Mouse (Mus musculus) kidney, embryonic 15.5 days (tissue): ENCODE results near the gene Gm49355. TPM values are rescaled to one million over a fixed set of nuclear protein-coding genes. Genes with fewer than 3 reads are reported as not detected.
"Not testable (repeated sequence)": the region's sequence is repeated elsewhere in the genome, so short reads cannot be mapped to it uniquely, and the experiment has no call there.

Source experiments
- ATAC-seq: fragments of 200-750 bp; cut with Nextera tagmentation; replicated peaks from 2 replicates; pipeline ENCODE4 v1.8.0; 2017; ENCODE audit warnings: moderate TSS enrichment; ENCODE audit not compliant: low FRiP score
- H3K27ac ChIP-seq: fragments of 300-500 bp; sonication (generic); 2 replicates; pipeline ENCODE4 v1.5.1; 2015; ENCODE audit warnings: mild to moderate bottlenecking, inconsistent platforms
- H3K27me3 ChIP-seq: fragments of 300-500 bp; sonication (generic); 2 replicates; pipeline ENCODE4 v1.6.1; 2015; ENCODE audit warnings: inconsistent platforms
- H3K36me3 ChIP-seq: fragments of 300-500 bp; sonication (generic); 2 replicates; pipeline ENCODE4 v1.6.1; 2015; ENCODE audit warnings: inconsistent platforms
- H3K4me1 ChIP-seq: fragments of 300-500 bp; sonication (generic); 2 replicates; pipeline ENCODE4 v1.6.1; 2015; ENCODE audit warnings: inconsistent platforms
- H3K4me2 ChIP-seq: fragments of 300-500 bp; sonication (generic); 2 replicates; pipeline ENCODE4 v1.6.1; 2015; ENCODE audit warnings: moderate library complexity, mild to moderate bottlenecking, inconsistent platforms
- H3K4me3 ChIP-seq: fragments of 300-500 bp; sonication (generic); replicated peaks from 2 replicates; pipeline ENCODE4 v1.5.1; 2015; ENCODE audit warnings: mild to moderate bottlenecking, inconsistent platforms
- H3K9ac ChIP-seq: fragments of 300-500 bp; sonication (generic); 2 replicates; pipeline ENCODE4 v1.6.1; 2015; ENCODE audit warnings: mild to moderate bottlenecking, inconsistent platforms
- H3K9me3 ChIP-seq: fragments of 300-500 bp; sonication (generic); replicated peaks from 2 replicates; pipeline ENCODE4 v1.6.1; 2016; ENCODE audit warnings: inconsistent platforms
- WGBS: fragments of 180-500 bp; shearing (Covaris S2); methylation state at CpG from one replicate; pipeline ENCODE4 v1.1.7; 2015; ENCODE audit warnings: mixed read lengths; 5-methylcytosine and 5-hydroxymethylcytosine counted together
- polyA plus RNA-seq: library from polyadenylated mRNA; unstranded; fragments of >200 nt; fragmentation: Nextera tagmentation; extraction: Ambion mirVana; gene quantifications from 2 replicates; pipeline ENCODE4 v1.2.1, GENCODE M21; 2015

Gm49355 gene
- polyA plus RNA-seq = 0.10 and 0.18 TPM in 2 replicates

- ATAC-seq = peak; percentile 3; the same call in 1 of the 2 replicates
- Histone ChIP-seq H3K4me3 (peak within 1 kb of the TSS; percentile 76), H3K27me3 (peaks cover 6% of the 10 kb centered on the region; the same call in 1 of the 2 replicates), H3K9me3 (no peaks in the 10 kb centered on the region), H3K4me1 (0 out of 2 replicates have a peak, but pooled peaks cover 3% of the 10 kb centered on the region), H3K4me2 (peak within 1 kb of the TSS; percentile 68), H3K36me3 (no peaks in the 10 kb centered on the region; the same call in 1 of the 2 replicates), H3K27ac (peak within 1 kb of the TSS; percentile 97), H3K9ac (peak within 1 kb of the TSS; percentile 83)
- 80% methylated on average over 6 of the region's 6 CpGs for WGBS
These were observed at the start of gene Gm49355 for GRCm38 (mm10) chr14:12283641-12284040. TSS of gene Gm49355 (plus strand) at chr14:12283976.

DNA sequence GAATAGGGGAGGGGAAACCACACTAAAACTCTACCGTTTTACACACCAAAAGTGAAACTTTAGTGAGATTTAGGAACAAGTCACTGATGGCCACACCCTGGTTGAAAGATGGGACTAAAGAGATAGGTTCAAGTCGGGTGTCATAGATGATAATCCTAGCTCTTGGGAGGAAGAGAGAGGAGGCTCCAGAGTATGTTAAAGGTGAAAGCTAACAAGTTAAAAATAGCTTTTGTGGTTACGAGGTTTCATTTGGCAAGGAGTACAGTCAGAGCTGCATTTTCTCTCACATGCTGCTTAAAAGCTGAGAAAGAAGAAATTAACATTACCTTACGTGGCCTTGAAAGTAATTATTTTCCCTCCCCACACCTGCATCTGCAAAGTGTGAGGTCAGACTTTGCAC, 40.0 kb upstream of the Gm49355 start:
- Histone ChIP-seq H3K4me1 (no peaks in the 10 kb centered on the region), H3K9ac (no peak overlapping the region), H3K4me2 (no peak overlapping the region), H3K36me3 (peaks cover 8% of the 10 kb centered on the region; the same call in 1 of the 2 replicates), H3K4me3 (no peak overlapping the region), H3K27ac (no peak overlapping the region), H3K27me3 (no peaks in the 10 kb centered on the region), H3K9me3 (no peaks in the 10 kb centered on the region)
- 75% methylated on average over 4 of the region's 4 CpGs for WGBS
- ATAC-seq = no peak

DNA sequence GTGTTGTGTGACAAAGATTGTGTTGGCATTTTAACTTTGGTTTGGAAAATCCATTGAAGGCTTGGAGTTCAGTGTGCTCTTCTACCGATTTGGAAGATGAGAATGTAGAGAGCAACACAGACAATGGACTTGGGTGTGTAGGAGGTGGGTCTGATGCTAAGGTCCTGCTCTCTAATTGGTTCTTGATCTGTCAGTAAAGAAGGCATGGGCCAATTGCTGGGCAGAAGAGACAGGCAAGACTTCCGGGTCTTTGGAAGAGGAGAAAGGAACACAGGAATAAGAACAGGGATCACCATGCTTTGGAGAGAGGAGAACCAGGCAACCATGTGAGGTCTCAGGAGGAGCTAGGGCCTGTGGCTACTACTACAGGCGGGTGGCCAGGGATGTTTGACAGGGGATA, 7.7 kb upstream of the Gm49355 start:
- Histone ChIP-seq H3K9me3 (no peaks in the 10 kb centered on the region), H3K27ac (no peak overlapping the region), H3K4me3 (no peak overlapping the region), H3K27me3 (peaks cover 3% of the 10 kb centered on the region; the same call in 1 of the 2 replicates), H3K9ac (no peak overlapping the region), H3K36me3 (no peaks in the 10 kb centered on the region), H3K4me2 (no peak overlapping the region), H3K4me1 (no peaks in the 10 kb centered on the region)
- 74% methylated on average over 3 of the region's 3 CpGs for WGBS
- no peak for ATAC-seq

GRCm38 (mm10) chr14:12284141-12284912, 551 bp downstream of the Gm49355 start, which contains the start of gene 3830406C13Rik:
TSS of gene 3830406C13Rik (plus strand) at chr14:12284173.
- peak within 1 kb of the TSS; percentile 68 for H3K4me2 ChIP-seq
- H3K4me1 ChIP-seq = 0 out of 2 replicates have a peak, but pooled peaks cover 3% of the 10 kb centered on the region
- 2% methylated on average over 48 of the region's 48 CpGs for WGBS
- peak within 1 kb of the TSS; percentile 97 for H3K27ac ChIP-seq
- 0 out of 2 replicates have a peak, but pooled peaks cover 3% of the 10 kb centered on the region for H3K27me3 ChIP-seq
- ATAC-seq = peak; percentile 99
- peak within 1 kb of the TSS; percentile 83 for H3K9ac ChIP-seq
- no peaks in the 10 kb centered on the region for H3K9me3 ChIP-seq
- peak within 1 kb of the TSS; percentile 76 for H3K4me3 ChIP-seq
- peaks cover 6% of the 10 kb centered on the region; the same call in 1 of the 2 replicates for H3K36me3 ChIP-seq

- not testable (repeated sequence) for H3K9ac ChIP-seq, H3K4me3 ChIP-seq, H3K27ac ChIP-seq, H3K4me2 ChIP-seq, H3K9me3 ChIP-seq, H3K4me1 ChIP-seq, H3K27me3 ChIP-seq, ATAC-seq
- H3K36me3 ChIP-seq = peaks cover 14% of the 10 kb centered on the region; the same call in 1 of the 2 replicates
These were observed 6.0 kb downstream of the Gm49355 start for GRCm38 (mm10) chr14:12289747-12290146.

GRCm38 (mm10) chr14:12296391-12296790, 12.6 kb downstream of the Gm49355 start:
- no peaks in the 10 kb centered on the region for H3K9me3 ChIP-seq
- H3K4me2 ChIP-seq = no peak overlapping the region
- whole genome bisulfite sequencing = 82% methylated on average over 7 of the region's 7 CpGs
- ATAC-seq = no peak
- no peak overlapping the region for H3K4me3 ChIP-seq
- H3K4me1 ChIP-seq = no peaks in the 10 kb centered on the region
- H3K27me3 ChIP-seq = no peaks in the 10 kb centered on the region
- no peak overlapping the region for H3K9ac ChIP-seq
- H3K36me3 ChIP-seq = peaks cover 9% of the 10 kb centered on the region; the same call in 1 of the 2 replicates
- H3K27ac ChIP-seq = no peak overlapping the region

DNA sequence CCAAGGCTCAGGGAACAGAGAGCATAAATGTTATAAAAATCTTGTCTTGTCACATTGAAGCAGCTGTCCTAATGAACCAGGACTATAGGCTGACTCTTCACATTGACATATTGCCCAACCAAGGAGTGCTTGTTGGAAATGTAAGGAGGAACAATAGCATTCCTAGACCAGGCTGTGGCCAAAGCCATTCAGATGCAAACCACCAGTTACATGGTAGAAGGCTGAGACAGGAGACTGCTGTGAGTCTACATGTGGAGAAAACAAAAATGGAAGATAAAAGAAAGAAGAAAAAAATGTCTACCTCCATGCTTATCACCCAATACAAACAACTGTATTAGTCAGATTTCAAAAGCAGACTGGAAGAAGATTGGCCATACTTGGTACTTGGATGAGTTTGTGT, 15.4 kb downstream of the Gm49355 start:
- peaks cover 6% of the 10 kb centered on the region; the same call in 1 of the 2 replicates for H3K36me3 ChIP-seq
- H3K9ac ChIP-seq = no peak overlapping the region
- H3K4me2 ChIP-seq = no peak overlapping the region
- no peaks in the 10 kb centered on the region for H3K4me1 ChIP-seq
- no peaks in the 10 kb centered on the region for H3K27me3 ChIP-seq
- H3K9me3 ChIP-seq = no peaks in the 10 kb centered on the region
- no peak overlapping the region for H3K4me3 ChIP-seq
- no peak overlapping the region for H3K27ac ChIP-seq
- no peak for ATAC-seq

DNA sequence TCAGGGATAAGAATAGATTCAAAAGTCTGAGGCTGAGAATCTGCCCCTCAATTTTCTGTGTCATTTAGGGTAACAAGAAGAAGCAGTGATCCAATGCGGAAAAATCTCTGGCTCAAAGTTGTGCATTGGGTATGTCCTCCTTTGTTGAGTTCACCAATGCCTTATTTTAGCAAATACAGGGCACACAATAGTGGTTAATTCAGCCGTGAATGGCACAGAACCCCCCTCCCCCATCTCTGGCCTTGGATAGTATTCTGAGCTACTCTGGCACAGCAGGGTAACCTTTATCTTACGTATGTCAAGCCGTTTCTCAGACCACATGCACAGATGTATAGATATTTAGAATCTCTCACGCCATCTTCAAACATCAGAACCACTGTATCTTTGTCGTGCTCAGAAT, 15.9 kb downstream of the Gm49355 start:
- ATAC-seq = no peak
- H3K9me3 ChIP-seq = no peaks in the 10 kb centered on the region
- no peaks in the 10 kb centered on the region for H3K4me1 ChIP-seq
- H3K27me3 ChIP-seq = no peaks in the 10 kb centered on the region
- H3K4me3 ChIP-seq = no peak overlapping the region
- peaks cover 6% of the 10 kb centered on the region; the same call in 1 of the 2 replicates for H3K36me3 ChIP-seq
- H3K27ac ChIP-seq = no peak overlapping the region
- H3K4me2 ChIP-seq = no peak overlapping the region
- no peak overlapping the region for H3K9ac ChIP-seq
- WGBS = 89% methylated on average over 6 of the region's 6 CpGs

DNA sequence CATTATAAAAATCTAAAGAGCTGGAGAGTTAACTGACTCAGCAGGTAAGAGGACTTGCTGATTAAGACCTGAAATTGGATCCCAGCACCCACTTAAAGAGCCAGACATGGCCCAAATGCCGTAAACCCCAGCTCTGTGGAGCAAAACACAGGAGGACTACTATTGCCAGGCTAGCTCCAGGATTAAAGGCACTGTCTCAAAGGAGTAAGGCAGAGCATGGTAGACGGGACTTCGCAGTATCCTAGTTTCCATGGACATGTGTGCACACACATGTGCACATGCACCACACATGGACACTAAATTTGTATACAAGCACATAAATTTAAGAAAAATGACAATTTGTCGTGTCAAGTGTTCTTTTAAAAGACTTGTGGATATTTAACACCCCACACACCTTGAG, 16.5 kb downstream of the Gm49355 start:
- Histone ChIP-seq H3K4me3 (no peak overlapping the region), H3K9me3 (no peaks in the 10 kb centered on the region), H3K27ac (no peak overlapping the region), H3K4me2 (no peak overlapping the region), H3K9ac (no peak overlapping the region), H3K4me1 (no peaks in the 10 kb centered on the region), H3K36me3 (peaks cover 6% of the 10 kb centered on the region; the same call in 1 of the 2 replicates), H3K27me3 (no peaks in the 10 kb centered on the region)
- no peak for ATAC-seq
- 68% methylated on average over 4 of the region's 4 CpGs for WGBS

DNA sequence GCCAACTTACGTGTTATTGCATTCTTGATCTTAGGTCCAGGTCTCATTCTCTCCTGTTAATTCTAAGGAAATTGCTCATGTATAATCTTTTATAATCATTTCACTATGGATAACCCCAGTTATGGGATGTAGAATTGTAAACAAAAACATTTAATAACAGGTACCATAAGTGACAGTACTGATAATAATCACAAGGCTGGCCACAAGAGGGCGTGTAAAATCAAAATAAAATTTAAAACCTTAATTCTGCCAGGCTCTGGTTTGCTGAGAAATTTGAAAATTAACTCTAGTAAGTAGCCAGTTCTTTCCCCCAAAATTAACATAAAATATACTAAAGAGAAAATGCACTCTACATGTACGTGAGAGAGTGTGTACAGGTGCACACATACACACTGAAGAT, 16.9 kb downstream of the Gm49355 start:
- Histone ChIP-seq H3K27me3 (no peaks in the 10 kb centered on the region), H3K27ac (no peak overlapping the region), H3K4me3 (no peak overlapping the region), H3K36me3 (peaks cover 6% of the 10 kb centered on the region; the same call in 1 of the 2 replicates), H3K4me1 (no peaks in the 10 kb centered on the region), H3K4me2 (no peak overlapping the region), H3K9me3 (no peaks in the 10 kb centered on the region), H3K9ac (no peak overlapping the region)
- ATAC-seq = no peak
- 70% methylated on average over 3 of the region's 3 CpGs for WGBS

DNA sequence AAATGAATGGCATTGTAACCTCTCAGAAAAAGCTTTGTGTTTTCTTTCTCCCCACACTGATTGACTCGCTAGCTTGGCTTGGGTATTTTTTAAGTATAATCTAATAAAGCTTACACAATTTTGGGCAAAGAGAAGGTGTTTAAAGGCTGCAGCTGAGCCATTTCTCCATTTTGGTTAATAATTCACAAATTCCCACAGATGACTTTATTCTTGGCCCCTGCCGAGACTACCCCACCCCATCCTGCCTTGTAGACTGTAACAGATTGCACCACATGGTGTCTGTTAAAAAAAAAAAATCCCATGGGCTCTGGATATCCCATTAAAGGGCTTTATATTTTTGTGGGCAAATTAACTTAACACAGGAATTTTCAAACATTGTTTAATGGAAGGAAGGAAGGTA, 19.3 kb downstream of the Gm49355 start:
- Histone ChIP-seq H3K27me3 (no peaks in the 10 kb centered on the region), H3K4me3 (no peak overlapping the region), H3K4me2 (no peak overlapping the region), H3K4me1 (no peaks in the 10 kb centered on the region), H3K27ac (no peak overlapping the region), H3K9ac (no peak overlapping the region), H3K9me3 (no peaks in the 10 kb centered on the region), H3K36me3 (peaks cover 4% of the 10 kb centered on the region; the same call in 1 of the 2 replicates)
- 73% methylated on average over 2 of the region's 2 CpGs for WGBS
- no peak for ATAC-seq

DNA sequence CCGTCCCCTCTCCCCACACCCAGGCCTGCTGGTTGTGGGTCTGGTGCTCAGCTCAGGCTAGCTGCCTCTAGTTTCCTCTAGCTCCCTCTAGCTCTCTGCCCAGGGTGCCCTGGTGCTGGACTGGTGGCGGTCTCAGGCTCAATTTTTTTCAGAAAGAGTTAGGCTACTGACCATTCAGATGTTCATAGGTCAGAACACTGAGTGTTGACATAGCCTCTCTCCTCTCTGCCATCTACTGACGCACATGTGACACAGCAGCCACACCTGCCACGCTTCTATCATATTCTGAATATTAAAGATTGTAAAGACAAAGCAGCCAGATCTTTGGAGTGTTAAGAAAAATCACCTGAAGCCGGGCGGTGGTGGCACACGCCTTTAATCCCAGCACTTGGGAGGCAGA, 49.8 kb downstream of the Gm49355 start:
- Histone ChIP-seq H3K27me3 (peaks cover 52% of the 10 kb centered on the region), H3K9me3 (no peaks in the 10 kb centered on the region), H3K4me2 (no peak overlapping the region), H3K36me3 (no peaks in the 10 kb centered on the region), H3K4me1 (no peaks in the 10 kb centered on the region), H3K27ac (no peak overlapping the region), H3K9ac (no peak overlapping the region), H3K4me3 (no peak overlapping the region)
- no peak for ATAC-seq
- 82% methylated on average over 7 of the region's 7 CpGs for WGBS
